Mouse (Mus musculus) left cerebral cortex, postnatal 4 days (tissue): ENCODE results near the gene Mical3. TPM values are rescaled to one million over a fixed set of nuclear protein-coding genes. Genes with fewer than 3 reads are reported as not detected.

Source experiments
- DNase-seq: peaks from one replicate; pipeline ENCODE4 v3.0.0-alpha.2; 2022
- intact Hi-C: fragments of 180-260 bp; cut with DNase I; formaldehyde crosslinking; loops from one replicate; pipeline ENCODE4 v1.15.1; 2025
- total RNA-seq, 2 experiments: library from RNA; stranded (reverse); gene quantifications; 2 replicates each; pipeline ENCODE4 v1.2.3; 2021

Gene Mical3
- total RNA-seq, result 100 to 1,000 TPM; 149 to 156 TPM

- intact Hi-C loops, result loop anchor here (5.0 kb wide), 2 partner anchors 47 to 158 kb away; no protein-coding TSS in a partner anchor
- peak; percentile 67 for DNase-seq
Observed at GRCm38 (mm10) chr6:121130773-121131172, at the start of gene Mical3. TSS of gene Mical3 (minus strand) at chr6:121130999.

- no peak for DNase-seq
- intact Hi-C loops, result loop anchor here (5.0 kb wide), 2 partner anchors 48 to 208 kb away; partner anchors contain the start of gene Mical3
Observed at GRCm38 (mm10) chr6:121179846-121180245, 49.0 kb upstream of the Mical3 start.

GRCm38 (mm10) chr6:121178700-121179358, 48.0 kb upstream of the Mical3 start:
- intact Hi-C loops, result loop anchor here (5.0 kb wide), 2 partner anchors 47 to 207 kb away; partner anchors contain the start of gene Mical3
- peak; percentile 34 for DNase-seq

GRCm38 (mm10) chr6:121177118-121177708, 46.4 kb upstream of the Mical3 start:
- DNase-seq, result peak; percentile 34
- intact Hi-C loops, result loop anchor here (5.0 kb wide), 2 partner anchors 45 to 205 kb away; partner anchors contain the start of gene Mical3

- intact Hi-C loops, result loop anchor here (5.0 kb wide), 2 partner anchors 44 to 204 kb away; partner anchors contain the start of gene Mical3
- no peak for DNase-seq
Observed at GRCm38 (mm10) chr6:121176731-121177098, 45.9 kb upstream of the Mical3 start.

- DNase-seq, result no peak
- intact Hi-C loops, result loop anchor here (5.0 kb wide), 2 partner anchors 44 to 204 kb away; partner anchors contain the start of gene Mical3
Observed at GRCm38 (mm10) chr6:121176011-121176730, 45.4 kb upstream of the Mical3 start.

GRCm38 (mm10) chr6:121174761-121175160, 44.0 kb upstream of the Mical3 start:
- intact Hi-C loops, result loop anchor here (5.0 kb wide), 2 partner anchors 42 to 202 kb away; partner anchors contain the start of gene Mical3
- no peak for DNase-seq

- intact Hi-C loops, result no loop called here
- DNase-seq, result no peak
Observed at GRCm38 (mm10) chr6:121173471-121173870, 42.7 kb upstream of the Mical3 start.

GRCm38 (mm10) chr6:121171102-121171501, 40.3 kb upstream of the Mical3 start:
- intact Hi-C loops, result no loop called here
- no peak for DNase-seq

GRCm38 (mm10) chr6:121167381-121167975, 36.7 kb upstream of the Mical3 start:
- intact Hi-C loops, result no loop called here
- no peak for DNase-seq

- no peak for DNase-seq
- intact Hi-C loops, result no loop called here
Observed at GRCm38 (mm10) chr6:121166098-121166552, 35.3 kb upstream of the Mical3 start.

GRCm38 (mm10) chr6:121162616-121163015, 31.8 kb upstream of the Mical3 start:
- intact Hi-C loops, result no loop called here

GRCm38 (mm10) chr6:121160126-121160525, 29.3 kb upstream of the Mical3 start:
- intact Hi-C loops, result no loop called here

More at GRCm38 (mm10) chr6:121162616-121163015, 31.8 kb upstream of the Mical3 start:
- DNase-seq, result no peak

GRCm38 (mm10) chr6:121159616-121160015, 28.8 kb upstream of the Mical3 start:
- intact Hi-C loops, result no loop called here
- DNase-seq, result no peak

More at GRCm38 (mm10) chr6:121160126-121160525, 29.3 kb upstream of the Mical3 start:
- no peak for DNase-seq

- no peak for DNase-seq
- intact Hi-C loops, result no loop called here
Observed at GRCm38 (mm10) chr6:121156030-121156429, 25.2 kb upstream of the Mical3 start.

GRCm38 (mm10) chr6:121154451-121155300, 23.9 kb upstream of the Mical3 start:
- no peak for DNase-seq

GRCm38 (mm10) chr6:121153177-121153576, 22.4 kb upstream of the Mical3 start:
- intact Hi-C loops, result no loop called here
- DNase-seq, result no peak

More at GRCm38 (mm10) chr6:121154451-121155300, 23.9 kb upstream of the Mical3 start:
- intact Hi-C loops, result no loop called here

- peak; percentile 29 for DNase-seq
- intact Hi-C loops, result no loop called here
Observed at GRCm38 (mm10) chr6:121151732-121152131, 20.9 kb upstream of the Mical3 start.

- no peak for DNase-seq
- intact Hi-C loops, result no loop called here
Observed at GRCm38 (mm10) chr6:121150126-121150525, 19.3 kb upstream of the Mical3 start.

- intact Hi-C loops, result no loop called here
- no peak for DNase-seq
Observed at GRCm38 (mm10) chr6:121149420-121149819, 18.6 kb upstream of the Mical3 start.
